Mouse (Mus musculus) 3134 (cell line): ENCODE results near the gene Prss23.
A peak's percentile ranks its signal among the peaks of the same experiment; 100 is the strongest.

Experiments
- DNase-seq: peaks from one replicate; pipeline ENCODE4 v3.0.0-alpha.2; 2011; ENCODE audit warnings: low spot score; ENCODE audit not compliant: insufficient read length; ENCODE audit errors: extremely low read depth

Gene Prss23

GRCm38 (mm10) chr7:89511921-89512514, 15.0 kb downstream of the Prss23 start:
- no peak for DNase-seq

- no peak for DNase-seq
Measured at GRCm38 (mm10) chr7:89508672-89509071, 18.3 kb downstream of the Prss23 start.

- DNase-seq, result peak; percentile 34
Measured at GRCm38 (mm10) chr7:89499516-89500307, 27.3 kb downstream of the Prss23 start.

GRCm38 (mm10) chr7:89483769-89484568, 43.0 kb downstream of the Prss23 start:
- no peak for DNase-seq

DNA sequence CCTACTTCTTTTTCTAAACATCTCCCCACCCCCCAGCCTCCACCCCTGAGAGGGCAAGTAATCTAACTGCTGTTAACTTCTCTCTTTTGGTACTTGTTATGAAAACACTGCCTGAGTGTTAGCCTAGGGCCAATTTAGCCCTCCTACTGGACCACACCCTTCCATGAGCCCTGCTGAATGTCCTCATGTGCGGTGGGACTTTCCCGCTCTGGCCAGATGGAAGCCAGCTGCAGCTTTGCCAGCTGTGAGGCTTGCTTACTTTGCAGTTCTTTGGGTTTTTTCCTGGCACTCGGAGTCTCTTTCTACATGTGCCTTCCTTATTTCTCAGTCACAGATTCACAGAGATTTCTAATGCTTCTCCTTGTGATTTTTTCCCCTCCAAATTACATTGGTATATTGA, 45.3 kb downstream of the Prss23 start:
- DNase-seq, result peak; percentile 58

DNA sequence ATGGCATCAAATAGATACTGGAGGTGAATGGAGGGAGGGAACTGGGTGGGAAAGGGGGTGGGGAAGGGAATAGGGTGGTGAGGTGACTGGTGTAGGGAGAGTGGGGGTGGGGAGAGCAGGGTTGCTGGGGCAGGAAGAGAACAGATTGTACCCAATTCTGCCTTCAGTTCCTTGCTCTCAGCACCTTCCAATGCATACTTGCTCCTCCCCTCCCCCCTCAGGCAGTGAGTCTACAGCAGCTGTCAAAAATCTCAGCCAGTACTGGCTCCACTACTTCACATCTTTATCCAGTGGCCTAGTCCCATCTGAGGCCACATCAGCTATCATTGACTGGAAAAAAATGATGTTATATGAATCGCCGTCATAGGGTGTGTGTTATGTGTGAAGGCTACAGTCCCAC, 48.5 kb downstream of the Prss23 start:
- no peak for DNase-seq

- peak; percentile 29 for DNase-seq
Measured at GRCm38 (mm10) chr7:89477294-89477999, 49.5 kb downstream of the Prss23 start.

DNA sequence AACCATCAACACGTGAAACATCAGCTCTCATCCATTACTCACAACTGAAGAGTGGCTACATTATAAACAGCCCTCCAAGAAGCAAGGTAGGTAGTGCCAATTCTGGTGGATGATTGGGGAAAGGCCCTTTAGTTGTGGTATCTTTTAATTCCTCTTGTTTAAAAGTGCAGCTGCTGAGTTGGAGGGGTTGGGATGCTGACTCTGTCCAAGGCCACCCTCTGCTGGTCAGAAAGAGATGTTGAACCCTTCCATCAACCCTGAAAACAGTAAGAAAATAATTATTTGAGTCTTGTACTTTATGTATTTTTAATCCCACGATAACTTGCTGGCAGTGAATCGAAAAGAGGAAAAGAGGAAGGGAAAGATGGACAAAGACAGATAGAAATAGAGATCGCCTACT, 53.5 kb downstream of the Prss23 start:
- no peak for DNase-seq

GRCm38 (mm10) chr7:89463775-89464592, 63.0 kb downstream of the Prss23 start:
- no peak for DNase-seq

DNA sequence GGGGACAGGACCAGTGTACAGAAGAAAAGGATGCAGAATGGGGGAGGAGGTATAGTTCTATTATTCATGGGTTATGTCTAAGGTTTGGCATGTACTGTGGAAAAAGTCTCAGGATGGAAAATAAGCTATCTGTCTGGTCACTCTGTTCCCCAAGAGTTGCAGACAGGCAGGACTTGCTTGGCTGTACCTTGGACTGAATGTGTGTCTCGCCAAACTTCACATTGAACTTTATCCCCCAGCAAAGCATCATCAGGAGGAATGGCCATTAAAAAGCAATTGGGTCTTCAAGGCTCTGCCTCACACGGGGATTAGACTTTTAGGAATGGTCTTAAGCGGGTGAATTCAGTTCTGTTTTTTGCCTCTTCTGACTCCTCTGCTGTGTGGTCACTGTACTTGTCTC, 63.7 kb downstream of the Prss23 start:
- DNase-seq, result no peak

- no peak for DNase-seq
Measured at GRCm38 (mm10) chr7:89462646-89463207, 64.3 kb downstream of the Prss23 start.

DNA sequence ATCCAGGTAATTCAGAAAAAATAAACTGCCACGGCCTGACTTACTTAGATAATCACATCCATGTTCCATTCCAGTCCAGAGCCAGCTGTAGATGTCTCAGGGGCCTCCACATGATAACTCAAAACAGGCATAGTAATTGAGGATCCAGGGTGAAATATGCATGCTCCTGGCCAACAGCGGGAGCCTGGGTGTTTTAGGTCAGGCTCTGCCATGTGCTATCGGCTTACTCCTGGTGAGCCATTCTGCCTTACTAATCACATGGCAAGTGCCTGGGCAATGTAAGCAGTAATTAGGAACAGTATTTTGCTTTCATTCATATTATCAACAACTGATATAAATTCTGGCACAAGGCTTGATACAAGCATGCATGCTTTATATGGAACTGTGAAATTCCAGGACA, 65.6 kb downstream of the Prss23 start:
- no peak for DNase-seq

- no peak for DNase-seq
Measured at GRCm38 (mm10) chr7:89460911-89461310, 66.1 kb downstream of the Prss23 start.

DNA sequence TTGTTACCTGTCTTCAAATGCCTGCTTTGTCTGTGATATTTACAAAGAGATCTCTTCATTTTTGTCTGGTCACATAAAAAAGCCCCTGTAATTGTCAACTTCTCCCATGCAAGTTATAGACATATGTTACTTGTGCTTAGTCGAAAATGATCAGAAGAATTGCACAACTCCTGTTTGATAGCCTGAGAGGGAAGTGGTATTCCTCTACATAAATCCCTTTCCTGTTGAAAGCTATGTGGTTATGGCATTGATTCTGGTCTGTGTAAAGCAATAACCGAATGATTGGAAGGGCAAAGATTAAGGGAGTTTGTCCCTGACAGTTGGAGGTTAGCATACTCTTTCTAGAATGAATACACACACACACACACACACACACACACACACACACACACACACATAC, 67.3 kb downstream of the Prss23 start:
- DNase-seq, result no peak
